Mouse (Mus musculus) ovary, postnatal 10 days (tissue): Measurements from ENCODE around the gene Gm2004.
"Not testable (repeated sequence)": the region's sequence is repeated elsewhere in the genome, so short reads cannot be mapped to it uniquely, and the experiment has no call there.

Source experiments
- DNase-seq: peaks from one replicate; pipeline ENCODE4 v3.0.0; 2022; ENCODE audit warnings: low spot score

Gm2004 gene

GRCm38 (mm10) chr2:176149725-176150124 is at the start of gene Gm2004:
Gm2004 (minus strand) TSS chr2:176149825.
- not testable (repeated sequence) for DNase-seq
